Mouse (Mus musculus): Measurements from ENCODE around the gene Wnk2. TPM values are rescaled to one million over a fixed set of nuclear protein-coding genes. Genes with fewer than 3 reads are reported as not detected.

The Wnk2 gene
- polyA plus RNA-seq, 1 experiment from 2014 or later = 1.6 TPM

- Histone ChIP-seq H3K27ac (ENCODE audit: low read depth, low read length) (no peak overlapping the region), H3K9me3 (replicated peaks; ENCODE audit: control insufficient read depth, low read length) (no peaks in the 10 kb centered on the region), H3K27me3 (ENCODE audit: control insufficient read depth, insufficient read depth, low read length) (peaks cover 61% of the 10 kb centered on the region), H3K4me1 (ENCODE audit: control insufficient read depth, insufficient read depth, low read length) (peaks cover 19% of the 10 kb centered on the region), H3K9ac (ENCODE audit: low read depth, low read length) (no peak overlapping the region), H3K4me3 (ENCODE audit: low read depth, low read length) (no peak overlapping the region), H3K4me2 (no peak overlapping the region), H3K36me3 (ENCODE audit: control insufficient read depth, insufficient read depth, low read length) (no peaks in the 10 kb centered on the region)
- WGBS (ENCODE audit: insufficient replicate concordance) = 45% methylated on average over 6 of the region's 6 CpGs
- ATAC-seq (replicated peaks; ENCODE audit: insufficient number of reproducible peaks, low FRiP score, low TSS enrichment) = no peak
These were observed 3.4 kb downstream of the Wnk2 start for GRCm38 (mm10) chr13:49144451-49144850.

- no peak overlapping the region for H3K9ac ChIP-seq (ENCODE audit: low read depth, low read length)
- no peak for ATAC-seq (replicated peaks; ENCODE audit: insufficient number of reproducible peaks, low FRiP score, low TSS enrichment)
- H3K4me1 ChIP-seq (ENCODE audit: control insufficient read depth, insufficient read depth, low read length) = peaks cover 19% of the 10 kb centered on the region
- H3K36me3 ChIP-seq (ENCODE audit: control insufficient read depth, insufficient read depth, low read length) = no peaks in the 10 kb centered on the region
- H3K4me3 ChIP-seq (ENCODE audit: low read depth, low read length) = no peak overlapping the region
- 82% methylated on average over 7 of the region's 7 CpGs for WGBS (ENCODE audit: insufficient replicate concordance)
- H3K27ac ChIP-seq (ENCODE audit: low read depth, low read length) = no peak overlapping the region
- no peak overlapping the region for H3K4me2 ChIP-seq
- H3K27me3 ChIP-seq (ENCODE audit: control insufficient read depth, insufficient read depth, low read length) = peaks cover 50% of the 10 kb centered on the region
- no peaks in the 10 kb centered on the region for H3K9me3 ChIP-seq (replicated peaks; ENCODE audit: control insufficient read depth, low read length)
These were observed 4.5 kb downstream of the Wnk2 start for GRCm38 (mm10) chr13:49143323-49143722.

- Histone ChIP-seq H3K27ac (ENCODE audit: low read depth, low read length) (no peak overlapping the region), H3K9me3 (replicated peaks; ENCODE audit: control insufficient read depth, low read length) (no peaks in the 10 kb centered on the region), H3K9ac (ENCODE audit: low read depth, low read length) (no peak overlapping the region), H3K4me2 (no peak overlapping the region), H3K36me3 (ENCODE audit: control insufficient read depth, insufficient read depth, low read length) (no peaks in the 10 kb centered on the region), H3K4me1 (ENCODE audit: control insufficient read depth, insufficient read depth, low read length) (peaks cover 15% of the 10 kb centered on the region), H3K27me3 (ENCODE audit: control insufficient read depth, insufficient read depth, low read length) (peaks cover 41% of the 10 kb centered on the region), H3K4me3 (ENCODE audit: low read depth, low read length) (no peak overlapping the region)
- no peak for ATAC-seq (replicated peaks; ENCODE audit: insufficient number of reproducible peaks, low FRiP score, low TSS enrichment)
- 64% methylated on average over 5 of the region's 5 CpGs for WGBS (ENCODE audit: insufficient replicate concordance)
These were observed 5.4 kb downstream of the Wnk2 start for GRCm38 (mm10) chr13:49142396-49142795.

- WGBS (ENCODE audit: insufficient replicate concordance) = 60% methylated on average over 4 of the region's 4 CpGs
- Histone ChIP-seq H3K27ac (ENCODE audit: low read depth, low read length) (no peak overlapping the region), H3K4me3 (ENCODE audit: low read depth, low read length) (no peak overlapping the region), H3K27me3 (ENCODE audit: control insufficient read depth, insufficient read depth, low read length) (peaks cover 22% of the 10 kb centered on the region), H3K9me3 (replicated peaks; ENCODE audit: control insufficient read depth, low read length) (no peaks in the 10 kb centered on the region), H3K4me2 (no peak overlapping the region), H3K4me1 (ENCODE audit: control insufficient read depth, insufficient read depth, low read length) (peaks cover 4% of the 10 kb centered on the region), H3K9ac (ENCODE audit: low read depth, low read length) (no peak overlapping the region), H3K36me3 (ENCODE audit: control insufficient read depth, insufficient read depth, low read length) (no peaks in the 10 kb centered on the region)
- ATAC-seq (replicated peaks; ENCODE audit: insufficient number of reproducible peaks, low FRiP score, low TSS enrichment) = no peak
These were observed 7.2 kb downstream of the Wnk2 start for GRCm38 (mm10) chr13:49140567-49140966.

GRCm38 (mm10) chr13:49134491-49134890, 13.3 kb downstream of the Wnk2 start:
- WGBS (ENCODE audit: insufficient replicate concordance) = 80% methylated on average over 11 of the region's 11 CpGs
- no peak overlapping the region for H3K4me3 ChIP-seq (ENCODE audit: low read depth, low read length)
- H3K9me3 ChIP-seq (replicated peaks; ENCODE audit: control insufficient read depth, low read length) = no peaks in the 10 kb centered on the region
- ATAC-seq (replicated peaks; ENCODE audit: insufficient number of reproducible peaks, low FRiP score, low TSS enrichment) = no peak
- H3K4me1 ChIP-seq (ENCODE audit: control insufficient read depth, insufficient read depth, low read length) = peaks cover 11% of the 10 kb centered on the region
- H3K36me3 ChIP-seq (ENCODE audit: control insufficient read depth, insufficient read depth, low read length) = no peaks in the 10 kb centered on the region
- no peak overlapping the region for H3K27ac ChIP-seq (ENCODE audit: low read depth, low read length)
- no peak overlapping the region for H3K4me2 ChIP-seq
- no peak overlapping the region for H3K9ac ChIP-seq (ENCODE audit: low read depth, low read length)
- no peaks in the 10 kb centered on the region for H3K27me3 ChIP-seq (ENCODE audit: control insufficient read depth, insufficient read depth, low read length)

GRCm38 (mm10) chr13:49133125-49133524, 14.7 kb downstream of the Wnk2 start:
- Histone ChIP-seq H3K4me3 (ENCODE audit: low read depth, low read length) (no peak overlapping the region), H3K27ac (ENCODE audit: low read depth, low read length) (no peak overlapping the region), H3K27me3 (ENCODE audit: control insufficient read depth, insufficient read depth, low read length) (no peaks in the 10 kb centered on the region), H3K9ac (ENCODE audit: low read depth, low read length) (no peak overlapping the region), H3K9me3 (replicated peaks; ENCODE audit: control insufficient read depth, low read length) (no peaks in the 10 kb centered on the region), H3K4me1 (ENCODE audit: control insufficient read depth, insufficient read depth, low read length) (peaks cover 19% of the 10 kb centered on the region), H3K36me3 (ENCODE audit: control insufficient read depth, insufficient read depth, low read length) (no peaks in the 10 kb centered on the region), H3K4me2 (no peak overlapping the region)
- ATAC-seq (replicated peaks; ENCODE audit: insufficient number of reproducible peaks, low FRiP score, low TSS enrichment) = no peak
- 76% methylated on average over 4 of the region's 4 CpGs for WGBS (ENCODE audit: insufficient replicate concordance)

- no peak overlapping the region for H3K27ac ChIP-seq (ENCODE audit: low read depth, low read length)
- 67% methylated on average over 7 of the region's 7 CpGs for WGBS (ENCODE audit: insufficient replicate concordance)
- no peak for ATAC-seq (replicated peaks; ENCODE audit: insufficient number of reproducible peaks, low FRiP score, low TSS enrichment)
These were observed 15.7 kb downstream of the Wnk2 start for GRCm38 (mm10) chr13:49131946-49132687.

GRCm38 (mm10) chr13:49131342-49131855, 16.4 kb downstream of the Wnk2 start:
- H3K4me1 ChIP-seq (ENCODE audit: control insufficient read depth, insufficient read depth, low read length) = peaks cover 26% of the 10 kb centered on the region
- no peak overlapping the region for H3K9ac ChIP-seq (ENCODE audit: low read depth, low read length)
- 83% methylated on average over 4 of the region's 4 CpGs for whole genome bisulfite sequencing (ENCODE audit: insufficient replicate concordance)

More at GRCm38 (mm10) chr13:49131946-49132687, 15.7 kb downstream of the Wnk2 start:
- peaks cover 26% of the 10 kb centered on the region for H3K4me1 ChIP-seq (ENCODE audit: control insufficient read depth, insufficient read depth, low read length)
- no peak overlapping the region for H3K4me2 ChIP-seq
- H3K9me3 ChIP-seq (replicated peaks; ENCODE audit: control insufficient read depth, low read length) = no peaks in the 10 kb centered on the region
- no peaks in the 10 kb centered on the region for H3K27me3 ChIP-seq (ENCODE audit: control insufficient read depth, insufficient read depth, low read length)
- no peak overlapping the region for H3K4me3 ChIP-seq (ENCODE audit: low read depth, low read length)
- H3K36me3 ChIP-seq (ENCODE audit: control insufficient read depth, insufficient read depth, low read length) = no peaks in the 10 kb centered on the region
- no peak overlapping the region for H3K9ac ChIP-seq (ENCODE audit: low read depth, low read length)

GRCm38 (mm10) chr13:49129845-49130244, 18.0 kb downstream of the Wnk2 start:
- WGBS (ENCODE audit: insufficient replicate concordance) = 13% methylated on average over 4 of the region's 4 CpGs
- H3K36me3 ChIP-seq (ENCODE audit: control insufficient read depth, insufficient read depth, low read length) = no peaks in the 10 kb centered on the region
- peaks cover 26% of the 10 kb centered on the region for H3K4me1 ChIP-seq (ENCODE audit: control insufficient read depth, insufficient read depth, low read length)
- no peak overlapping the region for H3K4me3 ChIP-seq (ENCODE audit: low read depth, low read length)
- H3K4me2 ChIP-seq = no peak overlapping the region; the same call in 1 of the 2 replicates
- no peaks in the 10 kb centered on the region for H3K27me3 ChIP-seq (ENCODE audit: control insufficient read depth, insufficient read depth, low read length)
- no peak overlapping the region for H3K9ac ChIP-seq (ENCODE audit: low read depth, low read length)
- no peaks in the 10 kb centered on the region for H3K9me3 ChIP-seq (replicated peaks; ENCODE audit: control insufficient read depth, low read length)
- peak overlapping the region; percentile 46; the same call in 1 of the 2 replicates for H3K27ac ChIP-seq (ENCODE audit: low read depth, low read length)
- ATAC-seq (replicated peaks; ENCODE audit: insufficient number of reproducible peaks, low FRiP score, low TSS enrichment) = no peak; the same call in 1 of the 2 replicates

More at GRCm38 (mm10) chr13:49131342-49131855, 16.4 kb downstream of the Wnk2 start:
- no peak overlapping the region for H3K4me3 ChIP-seq (ENCODE audit: low read depth, low read length)
- H3K36me3 ChIP-seq (ENCODE audit: control insufficient read depth, insufficient read depth, low read length) = no peaks in the 10 kb centered on the region
- no peak overlapping the region for H3K27ac ChIP-seq (ENCODE audit: low read depth, low read length)
- H3K9me3 ChIP-seq (replicated peaks; ENCODE audit: control insufficient read depth, low read length) = no peaks in the 10 kb centered on the region
- H3K4me2 ChIP-seq = no peak overlapping the region
- ATAC-seq (replicated peaks; ENCODE audit: insufficient number of reproducible peaks, low FRiP score, low TSS enrichment) = no peak
- no peaks in the 10 kb centered on the region for H3K27me3 ChIP-seq (ENCODE audit: control insufficient read depth, insufficient read depth, low read length)
